ENCODE assay signal across 8 mouse cellular contexts in genomic region chr12:24696500-24697483, GRCm38 (mm10). TPM values are rescaled to one million over a fixed set of nuclear protein-coding genes. Genes with fewer than 3 reads are reported as not detected.
DNase-seq lines count a peak whose midpoint lies in the region; ATAC-seq lines count a peak whose summit lies in the region.

No protein-coding gene starts in this region.

- peak overlapping the region; percentile 38; the same call in 1 of the 2 replicates for H3K9ac ChIP-seq in embryonic facial prominence, embryonic 14.5 days (ENCODE audit: low read depth, low read length)
- no peak overlapping the region for H3K9ac ChIP-seq in kidney, embryonic 14.5 days (ENCODE audit: low read depth, low read length)

- no peaks in the 10 kb centered on the region for H3K36me3 ChIP-seq in embryonic facial prominence, embryonic 14.5 days (ENCODE audit: control insufficient read depth, insufficient read depth, low read length)
- no peaks in the 10 kb centered on the region for H3K36me3 ChIP-seq in heart, embryonic 10.5 days
- no peaks in the 10 kb centered on the region for H3K36me3 ChIP-seq in kidney, embryonic 14.5 days (ENCODE audit: control insufficient read depth, insufficient read depth, low read length)

- no peaks in the 10 kb centered on the region for H3K4me1 ChIP-seq in embryonic facial prominence, embryonic 14.5 days (ENCODE audit: control insufficient read depth, insufficient read depth, low read length)
- H3K4me1 ChIP-seq in heart, embryonic 10.5 days, result no peaks in the 10 kb centered on the region
- no peaks in the 10 kb centered on the region for H3K4me1 ChIP-seq in kidney, embryonic 14.5 days (ENCODE audit: control insufficient read depth, insufficient read depth, low read length)

- no peak overlapping the region for H3K27ac ChIP-seq in embryonic facial prominence, embryonic 14.5 days (replicated peaks; ENCODE audit: low read depth, low read length)
- H3K27ac ChIP-seq in heart, embryonic 10.5 days, result no peak overlapping the region
- H3K27ac ChIP-seq in kidney, embryonic 14.5 days (ENCODE audit: low read depth, low read length), result no peak overlapping the region

- no peaks in the 10 kb centered on the region for H3K9me3 ChIP-seq in embryonic facial prominence, embryonic 14.5 days (ENCODE audit: control insufficient read depth, low read length)
- H3K9me3 ChIP-seq in heart, embryonic 10.5 days, result no peaks in the 10 kb centered on the region
- no peaks in the 10 kb centered on the region for H3K9me3 ChIP-seq in kidney, embryonic 14.5 days (ENCODE audit: control insufficient read depth, low read length)

- peak; percentile 82 for ATAC-seq in embryonic facial prominence, embryonic 14.5 days (ENCODE audit: low read depth)
- peak; percentile 86 for ATAC-seq in kidney, embryonic 14.5 days (ENCODE audit: low FRiP score, low TSS enrichment)
- ATAC-seq in monocyte, adult 5-6 weeks (replicated peaks; ENCODE audit: insufficient number of reproducible peaks, low FRiP score, low TSS enrichment, poor library complexity, severe bottlenecking), result peak; percentile 85

- peak; percentile 87 for DNase-seq in A20 (ENCODE audit: low read depth, low spot score)
- DNase-seq in adrenal gland, postnatal 4 days (ENCODE audit: low spot score in 2 of 2), result peak; percentile 57 to 73
- DNase-seq in embryonic facial prominence, embryonic 14.5 days (ENCODE audit: low spot score), result peak; percentile 80
- DNase-seq in heart, embryonic 10.5 days (ENCODE audit: low spot score), result peak; percentile 94
- DNase-seq in liver, result peak; percentile 84
- DNase-seq in spleen, postnatal 14 days (ENCODE audit: low spot score in 2 of 2), result peak; percentile 60 to 80

- no peak overlapping the region for H3K4me3 ChIP-seq in embryonic facial prominence, embryonic 14.5 days (ENCODE audit: low read depth, low read length)
- H3K4me3 ChIP-seq in heart, embryonic 10.5 days, result no peak overlapping the region
- no peak overlapping the region for H3K4me3 ChIP-seq in kidney, embryonic 14.5 days (ENCODE audit: low read length)

- 41% methylated on average over 16 of the region's 16 CpGs for WGBS in embryonic facial prominence, embryonic 14.5 days
- WGBS in heart, embryonic 10.5 days, result 42% methylated on average over 16 of the region's 16 CpGs
- WGBS in kidney, embryonic 14.5 days, result 36% methylated on average over 16 of the region's 16 CpGs

- H3K27me3 ChIP-seq in embryonic facial prominence, embryonic 14.5 days (replicated peaks; ENCODE audit: control insufficient read depth, insufficient read depth, low read length), result no peaks in the 10 kb centered on the region
- 0 out of 2 replicates have a peak, but pooled peaks cover 10% of the 10 kb centered on the region for H3K27me3 ChIP-seq in heart, embryonic 10.5 days (ENCODE audit: insufficient read depth, poor library complexity, severe bottlenecking)
- H3K27me3 ChIP-seq in kidney, embryonic 14.5 days (ENCODE audit: control insufficient read depth, insufficient read depth, low read length), result no peaks in the 10 kb centered on the region

- no peak overlapping the region for H3K4me2 ChIP-seq in embryonic facial prominence, embryonic 14.5 days (ENCODE audit: low read depth, low read length)
- no peak overlapping the region for H3K4me2 ChIP-seq in kidney, embryonic 14.5 days (replicated peaks; ENCODE audit: low read depth, low read length)

RNA-seq across cellular contexts. Expression of gene Rrm2, which starts 11.2 kb away (rescaled TPM):
- total RNA-seq in adrenal gland, postnatal 4 days (2021), result 10 to 100 TPM; 75.1 to 95.2 TPM
- 120 and 138 TPM in 2 replicates for polyA plus RNA-seq in embryonic facial prominence, embryonic 14.5 days (2014; fragmentation: Nextera tagmentation; extraction: Ambion mirVana)
- 307 TPM in 2 replicates for polyA plus RNA-seq in heart, embryonic 10.5 days (2016; fragmentation: Nextera tagmentation; extraction: Ambion mirVana)
- 206 and 236 TPM in 2 replicates for polyA plus RNA-seq in kidney, embryonic 14.5 days (2014; fragmentation: Nextera tagmentation; extraction: Ambion mirVana)
- 5.4 to 11.1 TPM (median 6.5 TPM) in 3 replicates for total RNA-seq in monocyte, adult 5-6 weeks (2017)

RNA-seq across cellular contexts. Expression of gene Cys1, which starts 15.2 kb away (rescaled TPM):
- total RNA-seq in adrenal gland, postnatal 4 days (2021), result 10 to 100 TPM in 1 of 2 experiments, 1 to 10 TPM in 1; 3.0 to 12.8 TPM
- 6.1 and 7.1 TPM in 2 replicates for polyA plus RNA-seq in embryonic facial prominence, embryonic 14.5 days (2014; fragmentation: Nextera tagmentation; extraction: Ambion mirVana)
- polyA plus RNA-seq in heart, embryonic 10.5 days (2016; fragmentation: Nextera tagmentation; extraction: Ambion mirVana), result 0.28 and 0.34 TPM in 2 replicates
- polyA plus RNA-seq in kidney, embryonic 14.5 days (2014; fragmentation: Nextera tagmentation; extraction: Ambion mirVana), result 10.7 and 11.8 TPM in 2 replicates
- not detected in 3 replicates for total RNA-seq in monocyte, adult 5-6 weeks (2017)

RNA-seq across cellular contexts. Expression of gene Klf11, which starts 45.7 kb away (rescaled TPM):
- 10 to 100 TPM; 30.7 TPM for total RNA-seq in adrenal gland, postnatal 4 days (2021)
- 12.1 and 16.3 TPM in 2 replicates for polyA plus RNA-seq in embryonic facial prominence, embryonic 14.5 days (2014; fragmentation: Nextera tagmentation; extraction: Ambion mirVana)
- polyA plus RNA-seq in heart, embryonic 10.5 days (2016; fragmentation: Nextera tagmentation; extraction: Ambion mirVana), result 12.0 and 16.2 TPM in 2 replicates
- polyA plus RNA-seq in kidney, embryonic 14.5 days (2014; fragmentation: Nextera tagmentation; extraction: Ambion mirVana), result 6.2 and 11.9 TPM in 2 replicates
- total RNA-seq in monocyte, adult 5-6 weeks (2017), result 27.5 to 35.9 TPM (median 31.5 TPM) in 3 replicates
